Mouse (Mus musculus) liver, embryonic 14.5 days (tissue): Measurements from ENCODE around the gene Ncln.

Source experiments
- CTCF ChIP-seq: IDR thresholded peaks from 2 replicates; pipeline ENCODE4 v1.5.1; 2016; ENCODE audit warnings: antibody characterized with exemption, low read depth, control low read depth
- EP300 ChIP-seq: IDR thresholded peaks from 2 replicates; pipeline ENCODE4 v1.6.1; 2016; ENCODE audit warnings: antibody characterized with exemption, low read depth

DNA sequence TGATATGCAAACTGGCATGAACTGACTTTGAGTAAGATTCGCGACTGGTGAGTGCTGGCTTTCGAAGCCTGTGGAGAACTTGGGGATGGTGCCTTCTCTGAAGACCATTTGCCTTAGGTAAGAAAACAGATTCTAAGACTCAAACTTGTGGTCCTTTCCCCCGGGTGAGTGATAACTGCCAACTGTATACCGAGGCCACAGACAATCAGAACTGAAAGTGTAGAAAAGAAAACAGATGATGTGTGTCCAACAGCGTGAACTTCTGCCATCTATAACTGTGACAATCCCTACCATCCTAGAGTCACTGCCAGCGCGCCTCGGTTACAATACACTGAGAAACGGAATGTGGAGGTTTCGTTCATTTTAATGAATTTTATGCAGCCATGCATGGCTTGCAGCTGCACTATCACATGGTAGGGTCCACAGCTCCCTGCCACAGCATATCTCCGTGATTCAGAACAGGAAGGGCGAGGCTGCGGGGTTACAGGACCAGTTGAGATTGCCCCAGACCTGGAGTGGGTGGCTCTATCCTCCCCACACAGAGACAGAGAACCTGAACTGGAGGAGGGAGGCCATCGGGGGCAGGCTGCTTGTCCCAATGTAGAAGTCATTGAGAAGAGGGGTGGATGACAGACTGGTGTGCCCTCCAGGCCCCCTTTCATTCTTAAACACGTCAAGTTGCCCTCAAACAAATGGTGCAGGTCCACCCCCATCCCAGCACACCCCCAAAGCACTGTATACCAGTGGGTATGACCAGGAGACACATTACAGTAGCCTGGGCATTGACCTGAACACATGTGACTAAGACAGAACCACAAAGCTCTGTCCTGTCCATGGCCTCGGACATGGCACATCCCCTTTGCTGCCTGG, 1.4 kb upstream of the Ncln start:
- TF ChIP-seq CTCF (no peak), EP300 (peak; percentile 58)
